Mouse (Mus musculus) testis, adult 2 months (tissue): ENCODE data around the gene Maml3.

Experiments
- CTCF ChIP-seq: fragments of 200-500 bp; IDR thresholded peaks from 2 replicates; pipeline ENCODE4 v1.5.1; 2012; ENCODE audit warnings: low read depth, mild to moderate bottlenecking, inconsistent platforms, low read length, moderate library complexity; ENCODE audit not compliant: control insufficient read depth, insufficient read depth, insufficient replicate concordance
- POLR2A ChIP-seq: fragments of 200-500 bp; IDR thresholded peaks from 2 replicates; pipeline ENCODE4 v1.6.1; 2012; ENCODE audit warnings: low read depth, mild to moderate bottlenecking, inconsistent platforms, low read length, moderate library complexity; ENCODE audit not compliant: control insufficient read depth

DNA sequence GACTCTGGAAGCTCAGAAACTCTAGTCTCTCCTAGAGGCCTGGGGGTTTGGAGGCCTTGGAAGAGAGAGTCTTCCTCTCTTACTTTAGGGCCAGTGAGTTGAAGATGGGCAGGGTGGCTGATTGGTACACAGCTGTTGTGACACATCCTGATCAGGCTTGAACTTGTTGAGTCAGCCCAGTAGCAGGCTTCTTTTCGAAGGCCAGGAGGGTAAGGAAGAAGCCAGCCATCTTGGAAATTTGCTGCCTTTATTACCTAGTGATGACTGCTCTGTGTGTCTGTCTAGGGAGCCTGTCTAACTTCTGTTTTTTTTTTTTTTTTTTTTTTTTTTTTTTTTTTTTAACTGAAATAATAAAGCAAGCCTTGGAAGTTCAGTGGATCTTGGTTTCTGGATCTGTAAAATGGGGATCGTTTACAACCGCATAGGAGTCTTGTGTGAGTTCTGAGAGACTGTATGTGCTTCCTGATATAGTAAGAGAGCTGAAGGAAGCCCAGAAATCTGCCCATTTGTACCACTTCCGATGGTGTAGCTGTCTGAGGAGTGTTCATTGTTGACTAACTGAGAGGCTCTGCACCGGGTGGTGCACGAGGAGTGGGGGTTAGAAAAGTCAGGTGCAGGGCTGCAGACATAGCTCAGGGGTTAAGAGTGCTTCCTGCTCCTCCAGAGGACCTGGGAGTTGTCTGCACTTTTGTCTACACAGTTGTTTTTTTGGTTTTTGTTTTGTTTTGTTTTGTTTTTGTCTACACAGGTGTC lies 450.4 kb downstream of the Maml3 start:
- TF ChIP-seq POLR2A (no peak), CTCF (no peak)
